Mouse (Mus musculus): ENCODE measurements around the gene Gabbr2.

Gene Gabbr2

GRCm38 (mm10) chr4:46625101-46625500, 366.6 kb downstream of the Gabbr2 start:
- no peak for DNase-seq (ENCODE audit: extremely low spot score, low read depth, low spot score)

GRCm38 (mm10) chr4:46623007-46623406, 368.7 kb downstream of the Gabbr2 start:
- DNase-seq (ENCODE audit: extremely low spot score, low read depth, low spot score), result no peak

GRCm38 (mm10) chr4:46620946-46621345, 370.7 kb downstream of the Gabbr2 start:
- no peak for DNase-seq (ENCODE audit: extremely low spot score, low read depth, low spot score)

- no peak for DNase-seq (ENCODE audit: extremely low spot score, low read depth, low spot score)
These were observed 371.3 kb downstream of the Gabbr2 start for GRCm38 (mm10) chr4:46620330-46620729.

- no peak for DNase-seq (ENCODE audit: extremely low spot score, low read depth, low spot score)
These were observed 373.4 kb downstream of the Gabbr2 start for GRCm38 (mm10) chr4:46618196-46618817.

GRCm38 (mm10) chr4:46617408-46617807, 374.3 kb downstream of the Gabbr2 start:
- DNase-seq (ENCODE audit: extremely low spot score, low read depth, low spot score), result no peak

- no peak for DNase-seq (ENCODE audit: extremely low spot score, low read depth, low spot score)
These were observed 377.0 kb downstream of the Gabbr2 start for GRCm38 (mm10) chr4:46614641-46615040.

- DNase-seq (ENCODE audit: extremely low spot score, low read depth, low spot score), result no peak
These were observed 378.1 kb downstream of the Gabbr2 start for GRCm38 (mm10) chr4:46613618-46614017.
